Mouse (Mus musculus) hematopoietic multipotent progenitor cell, adult 10-12 weeks (in vitro differentiated cells): ENCODE measurements around the gene AY761184. TPM values are rescaled to one million over a fixed set of nuclear protein-coding genes. Genes with fewer than 3 reads are reported as not detected.

ENCODE experiments used
- polyA plus RNA-seq: library from polyadenylated mRNA; stranded (reverse); fragments of >175 nt; gene quantifications from 2 replicates; pipeline ENCODE4 v1.2.3, GENCODE M21; 2012; ENCODE audit warnings: low replicate concordance

The AY761184 gene
- not detected in 2 replicates for polyA plus RNA-seq

GRCm38 (mm10) chr8:21703545-21703944 is at the start of gene AY761184:
Gene AY761184, minus strand, starts transcription at chr8:21703645.

DNA sequence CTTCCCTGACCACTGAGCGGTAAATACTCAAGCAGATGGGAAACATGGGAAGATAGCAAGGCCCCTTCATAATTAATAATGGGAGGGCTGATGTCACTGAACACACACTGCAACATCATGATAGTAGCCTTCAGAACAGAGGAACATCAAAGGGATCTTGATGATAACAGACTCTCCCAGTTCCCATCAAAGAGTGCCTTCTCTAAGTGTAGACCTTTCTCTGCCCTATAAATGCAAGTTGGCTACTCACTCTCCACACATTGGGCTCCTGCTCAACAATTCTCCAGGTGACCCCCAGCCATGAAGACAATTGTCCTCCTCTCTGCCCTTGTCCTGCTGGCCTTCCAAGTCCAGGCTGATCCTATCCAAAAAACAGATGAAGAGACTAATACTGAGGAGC is 37.9 kb downstream of the AY761184 start, which contains the start of gene Defa34:
TSS of gene Defa34 (plus strand) at position 301 of the 400 bp plus-strand sequence.

GRCm38 (mm10) chr8:21655480-21655879 is 48.0 kb downstream of the AY761184 start, which contains the start of gene Defa17:
Gene Defa17, plus strand, starts transcription at chr8:21655780.

Other genes starting within 250 kb of the AY761184 start
- not detected in 2 replicates for gene Gm7849, start 247.1 kb downstream of the AY761184 start, polyA plus RNA-seq
- not detected in 2 replicates for gene Defa20, start 194.4 kb downstream of the AY761184 start, polyA plus RNA-seq
- not detected in 2 replicates for gene Defa32, start 174.6 kb downstream of the AY761184 start, polyA plus RNA-seq
- not detected in 2 replicates for gene Defa37, start 138.3 kb downstream of the AY761184 start, polyA plus RNA-seq
- not detected in 2 replicates for gene Defa28, start 120.6 kb downstream of the AY761184 start, polyA plus RNA-seq
- not detected in 2 replicates for gene Gm7861, start 109.1 kb downstream of the AY761184 start, polyA plus RNA-seq
- not detected in 2 replicates for gene Defa26, start 85.5 kb downstream of the AY761184 start, polyA plus RNA-seq
- not detected in 2 replicates for gene Defa17, start 47.9 kb downstream of the AY761184 start, polyA plus RNA-seq
- not detected in 2 replicates for gene Defa34, start 37.8 kb downstream of the AY761184 start, polyA plus RNA-seq
- gene Defa24, start 30.8 kb upstream of the AY761184 start, polyA plus RNA-seq, result not detected in 2 replicates
- not detected in 2 replicates for gene Defb50, start 119.9 kb upstream of the AY761184 start, polyA plus RNA-seq
- gene Defb2, start 136.3 kb upstream of the AY761184 start, polyA plus RNA-seq, result not detected in 2 replicates
- not detected in 2 replicates for gene Defb10, start 155.3 kb upstream of the AY761184 start, polyA plus RNA-seq
- gene Defb9, start 181.8 kb upstream of the AY761184 start, polyA plus RNA-seq, result not detected in 2 replicates
- gene Defb11, start 202.8 kb upstream of the AY761184 start, polyA plus RNA-seq, result not detected in 2 replicates
- not detected in 2 replicates for gene Defb15, start 229.1 kb upstream of the AY761184 start, polyA plus RNA-seq
- not detected in 2 replicates for gene Defb35, start 234.7 kb upstream of the AY761184 start, polyA plus RNA-seq
- gene Defb13, start 243.1 kb upstream of the AY761184 start, polyA plus RNA-seq, result not detected in 2 replicates